In genomic region chr11:75650958-75651425, GRCm38 (mm10) we compare ENCODE assay signal across 8 mouse cellular contexts. TPM values are rescaled to one million over a fixed set of nuclear protein-coding genes. Genes with fewer than 3 reads are reported as not detected.
DNase-seq lines count a peak whose midpoint lies in the region; ATAC-seq and TF ChIP-seq lines count a peak whose summit lies in the region.

No protein-coding gene starts in this region.

- H3K27ac ChIP-seq in liver, adult 2 months (replicated peaks; ENCODE audit: insufficient read depth, low read depth, low read length), result peak overlapping the region; percentile 74
- H3K27ac ChIP-seq in forebrain, embryonic 14.5 days (ENCODE audit: low read depth, low read length), result no peak overlapping the region
- peak overlapping the region; percentile 40 for H3K27ac ChIP-seq in liver, embryonic 14.5 days
- peak overlapping the region; percentile 46 for H3K27ac ChIP-seq in small intestine, adult 2 months (ENCODE audit: insufficient read depth, low read depth, low read length)

- DNase-seq in liver, adult 2 months (ENCODE audit: extremely low read depth, low read depth, low spot score), result no peak
- DNase-seq in liver, result no peak
- no peak for DNase-seq in forebrain, embryonic 14.5 days (ENCODE audit: low spot score)
- no peak for DNase-seq in liver, embryonic 14.5 days (ENCODE audit: low read depth in 3 of 3, low spot score in 3 of 3)
- DNase-seq in natural killer cell, adult 2 months (ENCODE audit: low spot score in 2 of 2), result no peak
- no peak for DNase-seq in frontal cortex, postnatal 36 days (ENCODE audit: low spot score in 2 of 2)
- no peak for DNase-seq in kidney, adult 18-20 months

- H3K4me1 ChIP-seq in liver, adult 2 months (ENCODE audit: control insufficient read depth, insufficient read depth, low read length), result peaks cover 26% of the 10 kb centered on the region
- peaks cover 8% of the 10 kb centered on the region for H3K4me1 ChIP-seq in forebrain, embryonic 14.5 days (ENCODE audit: control insufficient read depth, insufficient read depth, low read length)
- peaks cover 35 to 50% of the 10 kb centered on the region in 2 experiments for H3K4me1 ChIP-seq in liver, embryonic 14.5 days (replicated peaks; ENCODE audit: control insufficient read depth in 2 of 2, insufficient read depth in 2 of 2, low read length in 1 of 2)
- H3K4me1 ChIP-seq in small intestine, adult 2 months (ENCODE audit: control insufficient read depth, insufficient read depth, insufficient read length, low read length), result peaks cover 31% of the 10 kb centered on the region

- ATAC-seq in forebrain, embryonic 14.5 days, result no peak
- no peak for ATAC-seq in liver, embryonic 14.5 days (ENCODE audit: insufficient read depth)

- WGBS in liver, adult 2 months, result 47% methylated on average over 13 of the region's 13 CpGs
- WGBS in forebrain, embryonic 14.5 days, result 53% methylated on average over 13 of the region's 13 CpGs
- 26% methylated on average over 13 of the region's 13 CpGs for WGBS in liver, embryonic 14.5 days (ENCODE audit: insufficient replicate concordance)
- 44% methylated on average over 13 of the region's 13 CpGs for WGBS in small intestine, adult 2 months

- no peak for TF ChIP-seq CTCF in liver, adult 2 months (IDR thresholded peaks at IDR 0.05; ENCODE audit: low read depth, low read length)
- no peak for TF ChIP-seq CTCF in liver, embryonic 14.5 days (IDR thresholded peaks at IDR 0.05; ENCODE audit: low read depth)
- no peak for TF ChIP-seq CTCF in small intestine, adult 2 months (IDR thresholded peaks at IDR 0.05; ENCODE audit: extremely low read depth, insufficient read length, insufficient replicate concordance, low read depth, low read length)

- TF ChIP-seq POLR2A in liver, adult 2 months (IDR thresholded peaks at IDR 0.05; ENCODE audit: extremely low read depth, insufficient read depth, low read length), result no peak
- no peak for TF ChIP-seq POLR2A in small intestine, adult 2 months (IDR thresholded peaks at IDR 0.05; ENCODE audit: low read depth, low read length)

- H3K27me3 ChIP-seq in liver, adult 2 months (ENCODE audit: control insufficient read depth, insufficient read depth, low read length), result no peaks in the 10 kb centered on the region
- H3K27me3 ChIP-seq in forebrain, embryonic 14.5 days (replicated peaks; ENCODE audit: control insufficient read depth, insufficient read depth, low read length), result peaks cover 10% of the 10 kb centered on the region
- no peaks in the 10 kb centered on the region for H3K27me3 ChIP-seq in liver, embryonic 14.5 days (ENCODE audit: control insufficient read depth, insufficient read depth, low read length)
- no peaks in the 10 kb centered on the region for H3K27me3 ChIP-seq in small intestine, adult 2 months (ENCODE audit: control insufficient read depth, insufficient read depth, low read length)

- H3K9ac ChIP-seq in liver, adult 2 months (ENCODE audit: low read depth, low read length), result peak overlapping the region; percentile 81
- peak overlapping the region; percentile 78 for H3K9ac ChIP-seq in forebrain, embryonic 14.5 days (ENCODE audit: low read length)
- H3K9ac ChIP-seq in liver, embryonic 14.5 days (replicated peaks), result peak overlapping the region; percentile 94

- peak overlapping the region; percentile 66 for H3K4me2 ChIP-seq in forebrain, embryonic 14.5 days (ENCODE audit: low read length)
- H3K4me2 ChIP-seq in liver, embryonic 14.5 days (ENCODE audit: low read depth), result peak overlapping the region; percentile 96

- TF ChIP-seq EP300 in liver, embryonic 14.5 days (IDR thresholded peaks at IDR 0.05; ENCODE audit: low read depth), result no peak

- H3K4me3 ChIP-seq in liver, adult 2 months (ENCODE audit: insufficient read depth, low read depth, low read length), result peak overlapping the region; percentile 81
- H3K4me3 ChIP-seq in forebrain, embryonic 14.5 days (ENCODE audit: low read depth, low read length), result peak overlapping the region; percentile 54
- H3K4me3 ChIP-seq in liver, embryonic 14.5 days (ENCODE audit: insufficient read depth in 1 of 2, low read depth in 2 of 2, low read length in 2 of 2), result peak overlapping the region; percentile 48 to 85
- H3K4me3 ChIP-seq in small intestine, adult 2 months (ENCODE audit: low read depth, low read length), result peak overlapping the region; percentile 71

- H3K9me3 ChIP-seq in forebrain, embryonic 14.5 days (replicated peaks; ENCODE audit: control insufficient read depth, low read length), result no peaks in the 10 kb centered on the region
- no peaks in the 10 kb centered on the region for H3K9me3 ChIP-seq in liver, embryonic 14.5 days (ENCODE audit: control insufficient read depth, low read length)

- H3K79me2 ChIP-seq in liver, adult 2 months (ENCODE audit: control insufficient read depth, insufficient read depth, low read length), result peaks cover under 1% of the 10 kb centered on the region

- no peaks in the 10 kb centered on the region for H3K36me3 ChIP-seq in liver, adult 2 months (ENCODE audit: control insufficient read depth, insufficient read depth, low read length)
- 0 out of 2 replicates have a peak, but pooled peaks cover 3% of the 10 kb centered on the region for H3K36me3 ChIP-seq in forebrain, embryonic 14.5 days (ENCODE audit: control insufficient read depth, insufficient read depth, low read length)
- H3K36me3 ChIP-seq in liver, embryonic 14.5 days (replicated peaks; ENCODE audit: control insufficient read depth, insufficient read depth, low read depth), result no peaks in the 10 kb centered on the region
- H3K36me3 ChIP-seq in small intestine, adult 2 months (ENCODE audit: control insufficient read depth, insufficient read depth, low read length), result peaks cover 3% of the 10 kb centered on the region; the same call in 1 of the 2 replicates

RNA-seq across cellular contexts. Expression of gene Myo1c, which starts 0.7 kb away (rescaled TPM):
- total RNA-seq in liver, adult 2 months (2014; rRNA removed), result 15.6 and 17.9 TPM in 2 replicates
- polyA plus RNA-seq in liver, adult 2 months (2012; rRNA removed), result 17.0 and 21.5 TPM in 2 replicates
- polyA plus RNA-seq in forebrain, embryonic 14.5 days (2014; fragmentation: Nextera tagmentation; extraction: Ambion mirVana), result 5.7 and 6.6 TPM in 2 replicates
- polyA plus RNA-seq in liver, embryonic 14.5 days (2012; rRNA removed), result 12.8 and 14.4 TPM in 2 replicates
- polyA plus RNA-seq in liver, embryonic 14.5 days (2014; fragmentation: Nextera tagmentation; extraction: Ambion mirVana), result 12.6 and 16.3 TPM in 2 replicates
- polyA plus RNA-seq in small intestine, adult 2 months (2012; rRNA removed), result 23.2 and 28.7 TPM in 2 replicates

RNA-seq across cellular contexts. Expression of gene Inpp5k, which starts 20.2 kb away (rescaled TPM):
- 12.3 and 13.4 TPM in 2 replicates for total RNA-seq in liver, adult 2 months (2014; rRNA removed)
- 12.2 and 17.2 TPM in 2 replicates for polyA plus RNA-seq in liver, adult 2 months (2012; rRNA removed)
- 53.9 and 55.5 TPM in 2 replicates for polyA plus RNA-seq in forebrain, embryonic 14.5 days (2014; fragmentation: Nextera tagmentation; extraction: Ambion mirVana)
- 10.8 and 13.0 TPM in 2 replicates for polyA plus RNA-seq in liver, embryonic 14.5 days (2012; rRNA removed)
- polyA plus RNA-seq in liver, embryonic 14.5 days (2014; fragmentation: Nextera tagmentation; extraction: Ambion mirVana), result 16.3 and 17.0 TPM in 2 replicates
- 14.3 and 35.3 TPM in 2 replicates for polyA plus RNA-seq in small intestine, adult 2 months (2012; rRNA removed)

RNA-seq across cellular contexts. Expression of gene Crk, which starts 28.1 kb away (rescaled TPM):
- 50.5 and 51.1 TPM in 2 replicates for total RNA-seq in liver, adult 2 months (2014; rRNA removed)
- 47.7 and 57.5 TPM in 2 replicates for polyA plus RNA-seq in liver, adult 2 months (2012; rRNA removed)
- polyA plus RNA-seq in forebrain, embryonic 14.5 days (2014; fragmentation: Nextera tagmentation; extraction: Ambion mirVana), result 105 and 109 TPM in 2 replicates
- polyA plus RNA-seq in liver, embryonic 14.5 days (2012; rRNA removed), result 15.0 and 20.1 TPM in 2 replicates
- 24.5 and 27.7 TPM in 2 replicates for polyA plus RNA-seq in liver, embryonic 14.5 days (2014; fragmentation: Nextera tagmentation; extraction: Ambion mirVana)
- 71.4 and 111 TPM in 2 replicates for polyA plus RNA-seq in small intestine, adult 2 months (2012; rRNA removed)
